Mouse (Mus musculus): Measurements from ENCODE around the gene Gm17334.

Gene Gm17334

GRCm38 (mm10) chr11:53797386-53797920, 24.5 kb upstream of the Gm17334 start:
- DNase-seq (ENCODE audit: low read depth in 2 of 2, low spot score in 2 of 2) = no peak

- DNase-seq (ENCODE audit: low read depth in 2 of 2, low spot score in 2 of 2) = no peak
These were observed 23.6 kb upstream of the Gm17334 start for GRCm38 (mm10) chr11:53796409-53797151.

- DNase-seq (ENCODE audit: low read depth in 2 of 2, low spot score in 2 of 2) = no peak
These were observed 22.8 kb upstream of the Gm17334 start for GRCm38 (mm10) chr11:53795813-53796212.

- DNase-seq (ENCODE audit: low read depth in 2 of 2, low spot score in 2 of 2) = peak; percentile 63 to 68
These were observed 21.9 kb upstream of the Gm17334 start for GRCm38 (mm10) chr11:53794671-53795557.

GRCm38 (mm10) chr11:53794015-53794414, 21.0 kb upstream of the Gm17334 start:
- no peak for DNase-seq (ENCODE audit: low read depth in 2 of 2, low spot score in 2 of 2)

- DNase-seq (ENCODE audit: low read depth in 2 of 2, low spot score in 2 of 2) = no peak
These were observed 20.0 kb upstream of the Gm17334 start for GRCm38 (mm10) chr11:53792986-53793385.

- no peak for DNase-seq (ENCODE audit: low read depth in 2 of 2, low spot score in 2 of 2)
These were observed 16.3 kb upstream of the Gm17334 start for GRCm38 (mm10) chr11:53789277-53789676.

GRCm38 (mm10) chr11:53788196-53788595, 15.2 kb upstream of the Gm17334 start:
- DNase-seq (ENCODE audit: low read depth in 2 of 2, low spot score in 2 of 2) = no peak

GRCm38 (mm10) chr11:53786058-53787031, 13.4 kb upstream of the Gm17334 start:
- no peak for DNase-seq (ENCODE audit: low read depth in 2 of 2, low spot score in 2 of 2)

GRCm38 (mm10) chr11:53785311-53785936, 12.4 kb upstream of the Gm17334 start:
- DNase-seq (ENCODE audit: low read depth in 2 of 2, low spot score in 2 of 2) = no peak

- DNase-seq (ENCODE audit: low read depth in 2 of 2, low spot score in 2 of 2) = no peak
These were observed 10.3 kb upstream of the Gm17334 start for GRCm38 (mm10) chr11:53783288-53783687.

GRCm38 (mm10) chr11:53781964-53782363, 9.0 kb upstream of the Gm17334 start:
- no peak for DNase-seq (ENCODE audit: low read depth in 2 of 2, low spot score in 2 of 2)

GRCm38 (mm10) chr11:53781201-53781775, 8.3 kb upstream of the Gm17334 start:
- no peak for DNase-seq (ENCODE audit: low read depth in 2 of 2, low spot score in 2 of 2)

GRCm38 (mm10) chr11:53780262-53780661, 7.3 kb upstream of the Gm17334 start:
- no peak for DNase-seq (ENCODE audit: low read depth in 2 of 2, low spot score in 2 of 2)

GRCm38 (mm10) chr11:53779808-53780207, 6.8 kb upstream of the Gm17334 start:
- DNase-seq (ENCODE audit: low read depth in 2 of 2, low spot score in 2 of 2) = no peak

- no peak for DNase-seq (ENCODE audit: low read depth in 2 of 2, low spot score in 2 of 2)
These were observed 5.5 kb upstream of the Gm17334 start for GRCm38 (mm10) chr11:53778455-53778854.

GRCm38 (mm10) chr11:53777736-53778135, 4.7 kb upstream of the Gm17334 start:
- no peak for DNase-seq (ENCODE audit: low read depth in 2 of 2, low spot score in 2 of 2)

- DNase-seq (ENCODE audit: low read depth in 2 of 2, low spot score in 2 of 2) = no peak
These were observed 1.8 kb upstream of the Gm17334 start for GRCm38 (mm10) chr11:53774659-53775255.

- no peak for DNase-seq (ENCODE audit: low read depth in 2 of 2, low spot score in 2 of 2)
These were observed 814 bp upstream of the Gm17334 start for GRCm38 (mm10) chr11:53773641-53774360.

Data from CD8-positive naive resting alpha-beta T cell, adult 2 months (primary cell).